Mouse (Mus musculus): ENCODE data around the gene Il33.

Gene Il33

DNA sequence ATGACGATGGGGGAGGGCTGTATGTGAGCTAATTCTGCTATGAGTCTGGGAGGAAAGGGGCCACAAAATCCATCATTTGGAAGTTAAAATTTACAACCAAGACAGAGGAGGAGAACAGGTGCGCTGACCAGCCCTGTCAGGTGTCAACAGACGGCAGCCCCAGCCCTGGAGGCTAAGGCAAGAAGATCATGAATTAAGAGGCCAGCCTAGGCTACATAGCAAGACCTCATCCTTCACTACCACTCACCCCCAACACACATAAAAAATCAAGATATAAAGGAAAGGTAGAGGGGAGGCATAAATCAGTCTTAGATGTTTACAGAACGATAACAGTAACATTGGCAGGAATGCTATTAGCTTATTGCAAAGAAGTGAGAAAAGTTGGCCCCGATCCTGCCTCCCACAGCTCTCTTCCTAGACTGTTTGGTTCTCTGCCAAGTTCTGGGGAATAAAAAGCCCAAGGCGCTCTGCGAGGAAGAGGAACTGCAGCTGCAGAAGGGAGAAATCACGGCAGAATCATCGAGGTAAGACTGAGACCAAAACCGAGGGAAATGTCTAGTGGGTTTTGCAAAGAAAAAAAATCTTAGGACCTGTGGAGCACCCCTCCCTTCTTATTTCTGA is at the start of gene Il33:
Gene Il33 (plus strand): TSS at position 477 of the 621 bp plus-strand sequence.
- DNase-seq = peak; percentile 76 to 84

DNA sequence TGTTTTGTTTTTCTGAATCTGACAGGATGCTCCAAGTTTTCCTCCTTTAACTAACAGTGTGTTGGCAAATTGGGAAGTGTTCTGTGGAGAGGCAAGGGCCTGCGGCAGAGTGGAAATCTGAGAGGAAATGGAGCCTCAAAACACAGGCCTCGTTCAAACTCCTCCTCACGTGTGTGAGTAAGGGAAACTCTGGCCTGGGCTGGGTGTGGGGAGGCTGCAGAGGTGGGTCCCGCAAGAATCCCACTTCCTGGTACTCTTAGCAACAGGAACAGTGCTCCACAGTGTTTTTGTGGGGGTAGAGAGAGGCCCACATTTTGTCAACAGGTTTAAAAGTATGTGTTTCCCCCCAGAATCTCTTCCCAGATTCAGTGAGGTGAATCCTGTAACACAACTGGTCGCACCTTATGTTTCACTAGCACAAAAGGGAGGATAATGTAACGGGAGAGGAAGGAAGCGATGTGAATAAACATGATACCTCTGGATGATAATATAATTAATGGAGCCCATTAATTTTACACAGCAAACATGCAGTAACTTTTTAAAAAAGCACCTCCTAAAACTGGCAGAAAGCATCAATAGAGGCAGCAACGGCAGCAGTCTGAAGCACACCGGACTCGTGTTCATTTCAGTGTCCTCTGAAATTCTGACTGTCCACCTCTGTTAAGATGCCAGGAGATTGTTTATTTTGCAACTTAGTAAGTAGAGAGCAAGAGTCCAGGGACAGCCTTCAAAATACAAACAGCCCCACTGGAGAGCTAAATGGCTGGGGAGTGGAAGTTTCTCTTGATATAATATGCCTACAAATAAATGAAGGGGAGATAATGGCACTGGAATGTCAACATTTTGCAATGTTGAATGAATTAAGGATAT is 47.3 kb upstream of the Il33 start:
- peak; percentile 11 to 20 for DNase-seq

DNA sequence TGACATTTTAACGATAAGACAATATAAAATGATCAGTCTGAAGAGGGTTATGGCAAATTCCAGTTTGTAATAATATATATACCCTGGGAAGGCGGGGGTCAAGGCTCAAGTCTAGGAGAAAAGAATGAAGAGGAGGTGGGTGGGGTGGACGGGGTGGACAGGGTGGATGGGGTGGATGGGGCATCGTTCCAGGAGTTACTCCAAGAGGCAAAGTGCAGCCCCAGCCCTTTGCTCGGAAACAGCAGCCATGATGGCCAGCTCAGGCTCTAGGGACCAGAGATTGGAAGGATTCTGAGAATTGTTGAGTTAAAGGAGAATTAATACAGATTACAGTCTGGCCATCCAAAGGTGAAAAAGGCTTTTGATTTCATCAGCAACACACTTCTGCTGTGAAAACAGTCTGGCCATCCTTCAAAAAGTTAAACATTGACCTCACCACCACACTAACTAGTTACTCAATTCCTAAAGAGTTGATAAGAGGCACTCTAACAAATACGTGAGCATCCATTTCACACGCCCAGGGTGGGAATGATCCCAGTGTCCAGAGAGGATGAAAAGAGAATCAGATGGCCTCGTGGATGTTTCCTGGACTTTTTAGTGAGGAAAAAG is 45.9 kb upstream of the Il33 start:
- peak; percentile 27 to 31 for DNase-seq

DNA sequence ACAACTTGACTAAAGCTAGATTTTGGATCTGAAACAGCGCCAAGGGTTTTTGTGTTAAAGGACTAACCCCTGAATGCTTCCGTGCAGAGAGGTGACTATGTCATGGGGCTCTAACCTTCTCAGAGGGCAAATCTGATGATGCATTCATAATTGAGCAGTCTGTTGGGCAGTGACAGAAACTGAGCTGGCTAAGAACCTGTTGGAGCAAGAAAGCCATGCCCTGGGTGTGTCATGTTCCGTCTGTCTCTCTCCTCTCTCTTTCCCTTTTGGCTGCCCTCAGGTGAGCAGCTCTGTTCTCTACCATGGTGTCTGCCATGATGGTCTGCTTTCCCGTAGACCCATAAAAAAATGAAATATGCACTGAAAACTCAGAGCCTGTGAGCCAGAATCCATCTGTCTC is 44.0 kb upstream of the Il33 start:
- DNase-seq = no peak

- DNase-seq = no peak
Measured at GRCm38 (mm10) chr19:29882696-29883095, 42.2 kb upstream of the Il33 start.

GRCm38 (mm10) chr19:29885548-29885947 is 39.4 kb upstream of the Il33 start:
- no peak for DNase-seq

DNA sequence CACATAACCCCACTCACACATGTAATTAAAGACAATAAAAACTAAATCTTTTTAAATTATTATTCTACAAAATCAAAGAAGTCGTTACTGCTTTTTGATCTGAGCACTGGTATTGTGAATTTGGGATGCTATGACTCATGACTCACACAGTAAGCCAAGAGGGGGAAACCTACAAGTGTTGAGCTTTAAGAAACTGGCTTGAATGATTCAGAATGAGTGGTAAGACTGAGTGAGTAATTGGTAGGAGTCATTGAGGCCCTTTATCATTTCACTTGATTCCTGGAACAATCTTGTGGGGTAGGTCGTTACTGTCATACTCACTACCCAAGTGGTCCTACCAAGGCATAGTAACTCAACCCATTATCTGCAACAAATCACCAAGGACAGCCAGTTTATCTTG is 37.4 kb upstream of the Il33 start:
- DNase-seq = no peak

- DNase-seq = no peak
Measured at GRCm38 (mm10) chr19:29888946-29889345, 36.0 kb upstream of the Il33 start.

GRCm38 (mm10) chr19:29891981-29892380 is 32.9 kb upstream of the Il33 start:
- DNase-seq = no peak

GRCm38 (mm10) chr19:29892786-29893185 is 32.1 kb upstream of the Il33 start:
- DNase-seq = no peak

DNA sequence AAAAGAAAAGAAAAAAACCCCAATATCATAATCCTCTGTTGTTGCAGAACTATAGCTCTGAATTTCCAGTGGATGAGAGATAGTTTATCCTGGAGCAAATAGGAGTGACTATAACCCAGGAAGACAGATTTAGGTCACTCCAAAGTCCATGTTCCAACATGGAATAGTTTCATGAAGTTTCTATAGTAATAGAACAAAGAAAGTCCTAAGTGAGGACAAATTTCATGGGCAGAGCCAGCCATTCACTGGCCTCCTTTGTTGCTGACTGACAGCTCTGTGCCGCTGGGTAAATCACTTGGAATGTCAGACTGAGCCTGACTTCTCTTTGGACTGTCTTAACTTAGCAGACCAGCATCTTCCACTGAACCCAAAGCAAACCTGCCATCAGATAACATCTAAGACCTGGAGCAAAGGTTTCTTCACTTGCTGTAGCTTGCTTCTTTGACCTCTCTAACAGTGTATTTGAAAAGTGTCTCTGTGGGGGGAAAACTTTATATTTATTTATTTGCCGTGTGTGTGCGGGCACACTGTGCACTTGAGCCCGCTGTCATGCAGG is 31.1 kb upstream of the Il33 start:
- no peak for DNase-seq

DNA sequence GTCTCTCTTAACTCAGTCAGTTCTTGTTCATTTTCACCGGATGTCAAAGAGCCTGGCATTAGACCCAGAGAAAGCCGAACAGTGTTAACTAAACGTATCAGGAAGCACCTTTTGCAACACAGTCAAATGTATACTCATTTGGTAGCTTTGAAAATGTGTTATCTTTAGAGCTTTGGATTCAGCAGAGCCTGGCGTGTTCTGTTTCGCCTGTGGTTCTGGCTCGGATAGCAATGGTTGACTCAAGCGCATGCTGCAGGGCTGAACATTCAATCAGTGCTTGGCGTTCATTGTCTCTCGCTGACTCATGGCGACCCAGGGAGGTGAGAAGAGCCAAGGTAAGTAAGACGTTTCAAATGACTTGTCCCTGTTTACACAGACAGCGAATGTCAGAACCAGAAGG is 30.5 kb upstream of the Il33 start:
- DNase-seq = no peak

GRCm38 (mm10) chr19:29895047-29895446 is 29.9 kb upstream of the Il33 start:
- no peak for DNase-seq

DNA sequence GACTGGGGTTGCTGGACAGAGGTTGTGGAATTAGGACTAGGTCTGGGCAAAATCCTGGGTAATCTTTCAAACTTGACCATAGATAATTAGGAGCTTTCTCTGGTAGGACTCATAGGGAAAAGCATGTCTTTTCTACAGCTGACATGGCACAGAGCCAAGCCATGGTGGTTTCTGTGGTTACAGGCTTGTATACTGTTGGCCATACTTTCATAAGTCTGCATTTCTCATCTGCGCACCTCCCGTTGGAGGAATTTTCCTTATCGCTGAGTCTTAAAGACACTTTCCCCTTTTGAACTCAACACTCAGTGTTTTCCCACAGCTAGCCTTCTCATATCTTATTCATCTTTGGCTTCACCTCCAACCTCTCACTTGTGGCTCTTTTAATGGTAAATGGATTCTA is 24.6 kb upstream of the Il33 start:
- DNase-seq = no peak

GRCm38 (mm10) chr19:29902343-29903070 is 22.4 kb upstream of the Il33 start:
- no peak for DNase-seq

DNA sequence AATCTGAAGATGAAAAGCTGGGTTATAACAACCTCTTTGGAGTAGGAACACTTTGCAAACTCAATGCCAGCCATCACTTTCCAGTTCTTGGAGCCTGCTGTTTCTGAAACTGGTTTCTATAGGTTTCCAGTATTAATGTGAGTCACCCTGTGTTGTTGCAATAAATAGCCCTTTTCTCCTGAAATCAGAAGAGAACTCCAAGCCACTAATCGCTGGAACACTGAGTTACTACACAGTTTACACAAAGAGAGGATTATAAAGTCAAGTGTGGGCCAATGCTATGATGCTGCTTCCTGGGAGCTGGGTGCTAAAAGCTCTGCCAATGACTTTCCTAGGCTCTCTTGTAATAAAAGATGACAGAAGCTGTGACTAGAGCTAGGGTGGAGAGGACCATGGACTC is 19.0 kb upstream of the Il33 start:
- no peak for DNase-seq

DNA sequence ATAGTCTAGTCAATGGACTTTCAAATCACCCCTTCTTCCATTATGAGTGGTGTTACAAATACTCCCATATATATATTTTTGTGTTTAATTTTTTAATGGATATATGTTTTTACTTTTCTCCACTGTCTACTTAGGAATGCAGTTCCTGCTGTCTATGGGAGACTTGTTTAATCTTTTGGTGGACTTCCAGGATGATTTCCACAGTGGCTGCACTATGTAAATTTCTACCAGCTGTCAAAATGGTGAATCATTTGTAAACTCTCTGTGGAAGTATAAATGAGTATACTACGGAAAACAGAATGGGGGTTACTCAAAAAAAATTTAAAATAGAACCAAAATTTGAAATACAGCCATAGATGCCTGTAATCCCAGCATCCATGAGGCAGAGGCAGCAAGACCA is 15.7 kb upstream of the Il33 start:
- no peak for DNase-seq

DNA sequence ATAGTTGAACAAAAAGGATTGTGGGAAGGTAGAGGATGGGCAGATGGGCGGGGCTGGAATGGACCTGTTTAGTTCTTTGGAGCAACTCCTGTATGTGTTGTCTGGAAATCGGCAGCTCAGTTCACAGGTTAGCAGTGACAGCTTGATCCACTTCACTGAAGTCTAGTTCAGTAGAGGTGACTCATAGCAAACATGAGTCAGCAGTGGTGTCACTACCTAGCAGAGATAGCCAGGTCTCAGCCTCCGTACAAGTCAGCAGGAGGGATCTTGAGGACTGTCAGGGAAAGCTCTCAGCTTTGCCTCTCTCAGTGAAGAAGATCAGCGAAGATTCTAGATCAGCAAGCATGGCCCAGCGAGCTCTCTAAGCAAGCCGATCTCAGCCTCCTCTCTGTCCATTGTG is 13.0 kb upstream of the Il33 start:
- no peak for DNase-seq

DNA sequence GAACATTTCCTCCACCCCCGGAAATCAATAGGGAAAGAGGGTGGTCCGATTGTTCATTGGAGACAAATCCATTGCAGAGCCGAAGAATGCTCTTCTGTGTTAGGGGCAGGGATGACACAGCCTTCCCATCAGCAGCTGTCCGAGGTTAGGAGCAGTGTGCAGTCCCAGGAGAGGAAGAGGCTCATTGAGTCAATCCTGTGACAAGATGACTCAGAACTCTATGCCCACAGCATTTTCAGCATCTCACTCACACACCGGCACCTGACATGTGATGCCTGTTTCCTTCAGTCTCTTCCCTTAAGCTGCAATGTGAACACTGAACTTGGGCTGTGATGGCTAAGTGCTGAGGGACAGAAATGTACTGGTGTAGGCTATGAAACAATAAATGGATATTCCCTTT is 7.5 kb upstream of the Il33 start:
- no peak for DNase-seq

GRCm38 (mm10) chr19:29926101-29926755 is 1.3 kb downstream of the Il33 start:
- peak; percentile 70 to 76 for DNase-seq

- peak; percentile 52 to 66 for DNase-seq
Measured at GRCm38 (mm10) chr19:29930296-29930695, 5.4 kb downstream of the Il33 start.

DNA sequence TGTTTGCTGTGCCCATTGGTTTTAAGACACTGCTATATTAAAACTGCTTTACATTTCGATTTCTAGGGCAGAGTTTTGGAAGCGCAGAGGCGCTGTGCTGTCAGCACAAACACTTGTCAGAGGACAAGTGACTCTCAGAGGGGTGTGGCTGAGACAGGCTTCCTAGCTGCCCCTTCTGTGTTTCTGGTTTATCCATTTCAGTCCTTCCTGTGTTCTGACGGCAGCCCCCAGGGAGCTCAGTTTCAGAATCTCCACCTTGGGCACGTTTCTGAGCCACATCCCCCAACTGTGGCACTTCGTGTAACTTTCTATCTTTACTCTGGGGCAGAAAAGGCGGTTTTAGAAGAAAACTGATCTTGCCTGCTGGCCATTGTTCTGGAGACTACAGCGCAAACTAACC is 12.5 kb downstream of the Il33 start:
- no peak for DNase-seq

Data from kidney, postnatal 4 days (tissue).